Mouse (Mus musculus) hindbrain, embryonic 16.5 days (tissue): ENCODE results near the gene Pgs1. TPM values are rescaled to one million over a fixed set of nuclear protein-coding genes. Genes with fewer than 3 reads are reported as not detected.

Source experiments
- ATAC-seq: fragments of 200-750 bp; cut with Nextera tagmentation; 2 replicates; pipeline ENCODE4 v1.8.0; 2017; ENCODE audit warnings: moderate TSS enrichment, moderate library complexity
- H3K27ac ChIP-seq: fragments of 300-500 bp; sonication (generic); 2 replicates; pipeline ENCODE4 v1.5.1; 2014; ENCODE audit warnings: low read depth, mild to moderate bottlenecking, control low read depth, low read length, moderate library complexity
- H3K27me3 ChIP-seq: fragments of 300-500 bp; sonication (generic); replicated peaks from 2 replicates; pipeline ENCODE4 v1.6.1; 2014; ENCODE audit warnings: low read length; ENCODE audit not compliant: control insufficient read depth, insufficient read depth
- H3K36me3 ChIP-seq: fragments of 300-500 bp; sonication (generic); 2 replicates; pipeline ENCODE4 v1.6.1; 2014; ENCODE audit warnings: mild to moderate bottlenecking, low read length, moderate library complexity, mixed read lengths; ENCODE audit not compliant: control insufficient read depth, insufficient read depth
- H3K4me1 ChIP-seq: fragments of 300-500 bp; sonication (generic); 2 replicates; pipeline ENCODE4 v1.6.1; 2014; ENCODE audit warnings: low read depth, low read length; ENCODE audit not compliant: control insufficient read depth, insufficient read depth
- H3K4me2 ChIP-seq: fragments of 300-500 bp; sonication (generic); 2 replicates; pipeline ENCODE4 v1.6.1; 2014; ENCODE audit warnings: mild to moderate bottlenecking, low read length, control low read depth, moderate library complexity
- H3K4me3 ChIP-seq: fragments of 300-500 bp; sonication (generic); 2 replicates; pipeline ENCODE4 v1.5.1; 2014; ENCODE audit warnings: mild to moderate bottlenecking, low read length, control low read depth, moderate library complexity
- H3K9ac ChIP-seq: fragments of 300-500 bp; sonication (generic); 2 replicates; pipeline ENCODE4 v1.6.1; 2014; ENCODE audit warnings: low read depth, mild to moderate bottlenecking, control low read depth, low read length, moderate library complexity
- H3K9me3 ChIP-seq: fragments of 300-500 bp; sonication (generic); 2 replicates; pipeline ENCODE4 v1.6.1; 2014; ENCODE audit warnings: mild to moderate bottlenecking, low read length, moderate library complexity; ENCODE audit not compliant: control insufficient read depth
- WGBS: fragments of 180-500 bp; shearing (Covaris S2); extraction: QIAGEN DNeasy Blood & Tissue Kit; methylation state at CpG from one replicate; pipeline ENCODE4 v1.1.7; 2014; 5-methylcytosine and 5-hydroxymethylcytosine counted together
- polyA plus RNA-seq: library from polyadenylated mRNA; unstranded; fragments of >200 nt; fragmentation: Nextera tagmentation; extraction: Ambion mirVana; gene quantifications from 2 replicates; pipeline ENCODE4 v1.2.1, GENCODE M21; 2015

The Pgs1 gene
- polyA plus RNA-seq, 1 experiment from 2014 or later = 68.4 TPM

DNA sequence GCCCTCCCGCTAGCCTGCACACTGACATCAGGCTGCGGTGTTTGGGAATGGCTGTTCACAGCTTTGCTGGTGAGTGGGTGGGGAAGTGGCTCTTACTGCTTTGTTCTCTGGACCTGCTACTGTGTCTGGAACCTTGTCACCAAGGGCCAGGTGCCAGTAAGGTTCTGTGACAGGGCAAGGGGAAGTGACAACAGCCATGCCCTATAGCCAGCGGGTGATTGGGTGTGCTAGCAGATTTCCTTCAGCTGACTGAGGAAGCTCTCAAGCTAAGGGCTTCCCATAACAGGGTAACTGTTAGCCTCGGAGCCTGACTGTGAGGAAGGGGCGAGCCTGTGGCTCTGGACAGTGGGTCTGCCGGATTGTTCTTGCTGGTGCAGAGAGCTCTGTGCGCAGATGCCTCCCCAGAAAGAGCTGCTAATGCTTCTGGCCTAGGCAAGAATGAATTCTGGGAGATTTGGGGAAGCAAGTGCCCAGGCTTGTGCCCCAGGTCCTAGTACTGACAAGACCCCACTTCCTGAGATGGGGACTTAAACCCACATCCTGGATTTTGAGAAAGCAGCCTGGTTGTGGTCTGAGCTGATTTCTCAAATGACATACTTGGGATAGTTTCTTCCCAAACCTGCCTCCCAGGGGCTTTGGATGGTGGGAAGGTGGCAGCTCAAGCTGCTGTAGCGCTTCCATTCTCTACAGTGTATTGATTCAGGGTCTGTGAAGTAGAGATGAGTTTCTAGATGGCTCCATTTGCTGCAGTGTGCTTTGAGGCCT lies 29.5 kb downstream of the Pgs1 start:
- Histone ChIP-seq H3K27ac (no peak overlapping the region), H3K9ac (no peak overlapping the region), H3K4me3 (no peak overlapping the region), H3K36me3 (peaks cover 12% of the 10 kb centered on the region; the same call in 1 of the 2 replicates), H3K27me3 (no peaks in the 10 kb centered on the region), H3K9me3 (no peaks in the 10 kb centered on the region), H3K4me1 (no peaks in the 10 kb centered on the region), H3K4me2 (no peak overlapping the region)
- ATAC-seq = no peak
- 88% methylated on average over 8 of the region's 8 CpGs for WGBS

DNA sequence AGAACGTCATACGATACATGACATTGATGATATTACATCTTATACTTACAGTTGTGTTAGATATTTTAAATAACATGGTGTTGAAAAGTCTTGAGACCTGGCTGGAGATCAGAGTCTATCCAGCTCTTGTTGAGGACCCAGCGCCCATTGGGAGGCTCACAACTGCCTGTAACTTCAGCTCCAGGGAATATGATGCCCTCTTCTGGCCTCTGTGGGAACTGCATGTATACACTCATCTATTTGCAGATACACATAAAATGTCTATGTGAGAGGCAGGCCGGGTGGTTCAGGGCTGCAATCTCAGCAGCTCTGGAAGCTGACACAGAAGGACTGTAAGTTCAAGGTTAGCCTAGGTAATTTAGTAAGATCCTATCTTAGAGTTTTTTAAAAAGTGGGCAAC lies 32.2 kb downstream of the Pgs1 start:
- Histone ChIP-seq H3K9ac (no peak overlapping the region), H3K4me3 (no peak overlapping the region), H3K9me3 (no peaks in the 10 kb centered on the region), H3K27me3 (no peaks in the 10 kb centered on the region), H3K4me2 (no peak overlapping the region), H3K27ac (no peak overlapping the region), H3K4me1 (no peaks in the 10 kb centered on the region), H3K36me3 (peaks cover 15% of the 10 kb centered on the region; the same call in 1 of the 2 replicates)
- 98% methylated on average over 4 of the region's 4 CpGs for WGBS
- ATAC-seq = no peak

DNA sequence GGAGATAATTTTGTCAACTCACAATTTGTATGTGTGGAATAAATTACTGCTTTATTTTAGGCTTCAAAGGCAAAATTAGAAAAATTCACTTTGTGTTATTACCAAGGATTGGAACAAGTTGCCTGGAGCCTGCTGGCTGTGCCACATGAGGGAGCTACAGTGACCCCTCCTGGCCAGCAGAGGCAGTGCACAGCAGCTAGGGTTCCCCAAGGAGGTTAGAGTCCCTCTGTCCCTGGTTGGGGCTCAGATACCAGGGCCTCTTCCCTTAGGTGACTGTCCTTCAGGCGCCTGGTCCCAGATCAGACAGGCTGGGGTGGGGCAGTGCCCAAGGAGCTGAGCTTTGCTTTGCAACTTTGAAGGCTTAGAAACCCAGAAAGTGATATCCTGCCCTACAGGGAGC lies 35.7 kb downstream of the Pgs1 start:
- Histone ChIP-seq H3K4me3 (no peak overlapping the region), H3K27ac (no peak overlapping the region), H3K9ac (no peak overlapping the region), H3K9me3 (no peaks in the 10 kb centered on the region), H3K27me3 (no peaks in the 10 kb centered on the region), H3K4me1 (no peaks in the 10 kb centered on the region), H3K4me2 (no peak overlapping the region), H3K36me3 (peaks cover 16% of the 10 kb centered on the region)
- no peak for ATAC-seq
- 50% methylated on average over 1 of the region's 1 CpGs for WGBS

DNA sequence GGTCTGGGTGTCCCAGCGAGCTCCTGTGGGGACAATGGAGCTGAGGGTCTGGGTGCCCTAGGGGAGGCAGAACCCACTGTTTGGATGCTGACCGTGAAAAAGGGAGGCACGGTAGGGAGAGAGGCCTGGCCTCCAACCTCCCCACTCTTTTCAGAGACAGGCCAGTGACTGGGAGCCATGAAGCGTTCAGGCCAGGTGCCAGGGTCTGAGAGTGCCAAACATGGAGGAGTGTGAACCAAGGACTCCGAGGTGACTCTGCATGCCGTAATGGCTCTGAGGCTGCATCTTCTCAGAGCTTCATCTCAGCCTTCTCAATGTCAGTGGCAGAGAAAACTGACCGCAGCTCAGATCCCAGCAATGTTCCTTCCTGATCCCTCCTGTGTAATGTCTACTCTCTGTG lies 37.4 kb downstream of the Pgs1 start:
- Histone ChIP-seq H3K9ac (no peak overlapping the region), H3K27ac (no peak overlapping the region), H3K4me2 (no peak overlapping the region), H3K4me1 (no peaks in the 10 kb centered on the region), H3K9me3 (no peaks in the 10 kb centered on the region), H3K4me3 (no peak overlapping the region), H3K36me3 (peaks cover 13% of the 10 kb centered on the region), H3K27me3 (no peaks in the 10 kb centered on the region)
- 94% methylated on average over 7 of the region's 7 CpGs for WGBS
- no peak for ATAC-seq

DNA sequence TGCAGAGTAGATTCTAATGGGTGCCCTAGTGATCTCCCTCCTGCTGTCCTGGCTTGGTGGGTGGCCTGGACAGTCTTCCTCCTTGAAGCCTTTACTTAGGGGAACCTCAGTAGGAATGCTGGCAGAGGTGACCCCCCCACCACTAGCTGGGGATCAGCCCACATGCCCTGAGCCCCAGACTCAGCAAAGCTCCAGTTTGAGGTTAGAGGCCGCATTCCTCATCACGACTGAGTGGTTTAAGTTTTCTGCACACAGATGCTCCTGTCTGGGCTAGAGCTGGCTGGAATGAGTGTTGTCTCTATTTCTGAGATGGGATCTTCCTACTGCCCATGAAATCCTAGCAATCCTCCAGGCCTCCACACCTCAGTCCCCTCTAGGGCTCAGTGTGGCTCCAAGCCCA lies 38.0 kb downstream of the Pgs1 start:
- H3K9ac ChIP-seq = no peak overlapping the region; the same call in 1 of the 2 replicates
- whole genome bisulfite sequencing = 76% methylated on average over 2 of the region's 2 CpGs

DNA sequence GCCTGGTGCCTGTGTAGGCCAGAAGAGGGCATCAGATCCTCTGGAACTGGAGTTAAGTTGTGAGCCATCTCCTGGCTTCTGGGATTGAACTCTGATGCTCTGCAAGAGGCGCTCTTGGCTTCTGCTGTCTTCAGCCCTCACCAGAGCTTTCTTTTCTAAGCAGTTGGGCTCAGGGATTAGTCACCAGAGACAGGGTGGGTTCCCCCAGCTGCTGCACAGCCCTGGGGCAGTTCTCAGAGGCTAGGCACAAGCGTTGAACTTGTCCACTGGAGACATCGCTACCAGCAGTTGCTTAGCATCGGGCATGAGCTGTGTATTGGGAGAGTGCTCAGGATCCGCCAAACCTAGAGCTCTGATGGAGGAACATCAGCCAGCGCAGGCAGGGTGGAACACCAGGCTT lies 43.1 kb downstream of the Pgs1 start:
- WGBS = 96% methylated on average over 6 of the region's 6 CpGs
- Histone ChIP-seq H3K27ac (no peak overlapping the region), H3K4me2 (no peak overlapping the region), H3K36me3 (peaks cover 15% of the 10 kb centered on the region), H3K27me3 (no peaks in the 10 kb centered on the region), H3K4me3 (no peak overlapping the region), H3K9ac (no peak overlapping the region), H3K9me3 (0 out of 2 replicates have a peak, but pooled peaks cover 2% of the 10 kb centered on the region), H3K4me1 (no peaks in the 10 kb centered on the region)
- no peak for ATAC-seq

More for the DNA sequence above, 38.0 kb downstream of the Pgs1 start:
- H3K4me3 ChIP-seq = no peak overlapping the region
- no peak for ATAC-seq
- H3K27ac ChIP-seq = no peak overlapping the region
- H3K4me2 ChIP-seq = no peak overlapping the region
- H3K36me3 ChIP-seq = peaks cover 13% of the 10 kb centered on the region
- no peaks in the 10 kb centered on the region for H3K9me3 ChIP-seq
- no peaks in the 10 kb centered on the region for H3K27me3 ChIP-seq
- no peaks in the 10 kb centered on the region for H3K4me1 ChIP-seq

DNA sequence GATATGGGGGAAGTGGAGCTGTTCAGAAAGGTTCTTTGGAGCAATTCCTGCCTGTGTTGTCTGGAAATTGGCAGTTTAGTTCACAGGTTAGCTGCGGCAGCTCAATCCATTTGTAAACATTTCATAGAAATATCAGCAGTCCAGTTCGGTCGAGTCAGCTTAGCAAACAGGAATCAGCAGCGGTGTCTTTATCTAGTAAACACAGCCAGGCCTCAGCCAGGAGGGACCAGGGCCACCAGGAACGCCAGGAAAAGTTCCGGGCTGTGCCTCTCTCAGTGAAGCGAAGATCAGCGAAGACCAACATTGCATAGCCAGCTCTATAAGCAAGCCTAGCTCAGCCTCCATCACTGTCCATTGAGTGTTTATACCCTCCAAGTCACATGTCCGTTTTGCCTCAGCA lies 45.0 kb downstream of the Pgs1 start:
- Histone ChIP-seq H3K4me1 (no peaks in the 10 kb centered on the region), H3K9me3 (0 out of 2 replicates have a peak, but pooled peaks cover 2% of the 10 kb centered on the region), H3K4me2 (no peak overlapping the region), H3K36me3 (peaks cover 11% of the 10 kb centered on the region), H3K9ac (no peak overlapping the region), H3K27ac (no peak overlapping the region), H3K27me3 (no peaks in the 10 kb centered on the region), H3K4me3 (no peak overlapping the region)
- WGBS = 96% methylated on average over 9 of the region's 9 CpGs
- ATAC-seq = no peak

DNA sequence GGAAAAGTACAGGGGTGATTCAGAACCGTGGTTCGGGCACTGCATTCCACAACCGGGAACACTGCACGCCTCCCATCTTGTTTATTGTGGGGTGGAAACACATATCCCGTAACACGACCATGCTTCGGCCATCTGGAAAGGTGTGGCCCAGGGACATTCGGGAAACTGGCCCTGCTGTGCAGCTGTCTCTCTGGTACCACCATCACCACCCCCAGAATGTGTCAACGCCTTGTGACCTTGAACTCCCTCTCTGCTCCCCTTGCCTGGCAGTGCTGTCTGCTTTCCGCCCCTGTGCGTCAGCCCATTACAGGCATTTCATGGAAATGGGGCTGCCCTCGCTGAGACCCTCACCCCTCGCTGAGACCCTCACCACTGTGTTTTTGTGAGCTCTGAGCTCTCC lies 48.3 kb downstream of the Pgs1 start:
- peaks cover 5% of the 10 kb centered on the region; the same call in 1 of the 2 replicates for H3K36me3 ChIP-seq
- H3K27ac ChIP-seq = no peak overlapping the region
- no peak overlapping the region for H3K9ac ChIP-seq
- no peak overlapping the region for H3K4me3 ChIP-seq
- no peak overlapping the region for H3K4me2 ChIP-seq
- H3K4me1 ChIP-seq = no peaks in the 10 kb centered on the region
- H3K9me3 ChIP-seq = 0 out of 2 replicates have a peak, but pooled peaks cover 2% of the 10 kb centered on the region
- ATAC-seq = no peak
- H3K27me3 ChIP-seq = no peaks in the 10 kb centered on the region
- WGBS = 85% methylated on average over 13 of the region's 13 CpGs

DNA sequence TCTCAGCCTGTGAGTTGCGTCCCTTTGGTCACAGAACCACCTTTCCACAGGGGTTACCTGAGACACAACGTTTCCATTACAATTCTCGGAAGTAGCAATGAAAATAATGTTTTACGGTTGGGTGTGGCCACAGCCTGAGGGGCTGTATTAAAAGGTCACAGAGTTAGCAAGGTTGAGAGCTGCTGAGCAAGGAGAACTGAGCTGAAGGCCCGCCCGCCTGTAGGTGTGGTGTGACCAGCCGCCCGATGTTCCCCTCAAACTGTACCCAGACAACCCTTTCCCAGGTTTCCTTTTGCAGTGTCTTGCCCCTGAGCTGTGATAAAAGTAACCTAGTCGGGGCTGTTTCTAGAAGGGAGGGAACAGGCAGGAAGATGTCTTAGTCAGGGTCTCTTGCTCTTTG lies 49.0 kb downstream of the Pgs1 start:
- 87% methylated on average over 9 of the region's 9 CpGs for WGBS
- no peak for ATAC-seq

More for the DNA sequence above, 49.0 kb downstream of the Pgs1 start:
- Histone ChIP-seq H3K36me3 (peaks cover 5% of the 10 kb centered on the region; the same call in 1 of the 2 replicates), H3K27ac (no peak overlapping the region), H3K9me3 (0 out of 2 replicates have a peak, but pooled peaks cover 2% of the 10 kb centered on the region), H3K9ac (no peak overlapping the region), H3K27me3 (no peaks in the 10 kb centered on the region), H3K4me3 (no peak overlapping the region), H3K4me2 (no peak overlapping the region), H3K4me1 (no peaks in the 10 kb centered on the region)
